Mouse (Mus musculus): ENCODE data around the gene Gm1043.

Gm1043 gene

GRCm38 (mm10) chr5:37242360-37243168 lies 157.4 kb downstream of the Gm1043 start:
- WGBS = 7% methylated on average over 44 of the region's 44 CpGs

- 2% methylated on average over 19 of the region's 19 CpGs for WGBS
These were observed 158.2 kb downstream of the Gm1043 start for GRCm38 (mm10) chr5:37243169-37243886.

GRCm38 (mm10) chr5:37244161-37244560 lies 159.0 kb downstream of the Gm1043 start:
- 4% methylated on average over 13 of the region's 13 CpGs for WGBS

- 14% methylated on average over 9 of the region's 9 CpGs for WGBS
These were observed 159.6 kb downstream of the Gm1043 start for GRCm38 (mm10) chr5:37244666-37245242.

GRCm38 (mm10) chr5:37245651-37246050 lies 160.5 kb downstream of the Gm1043 start:
- WGBS = under 1% methylated on average over 36 of the region's 42 CpGs

GRCm38 (mm10) chr5:37246138-37246910 lies 161.2 kb downstream of the Gm1043 start:
- 2% methylated on average over 37 of the region's 37 CpGs for WGBS

- 43% methylated on average over 4 of the region's 4 CpGs for WGBS
These were observed 162.3 kb downstream of the Gm1043 start for GRCm38 (mm10) chr5:37247456-37247855.

- 53% methylated on average over 3 of the region's 3 CpGs for WGBS
These were observed 163.7 kb downstream of the Gm1043 start for GRCm38 (mm10) chr5:37248870-37249269.

GRCm38 (mm10) chr5:37251596-37251995 lies 166.4 kb downstream of the Gm1043 start:
- 31% methylated on average over 3 of the region's 3 CpGs for WGBS

- 51% methylated on average over 9 of the region's 9 CpGs for WGBS
These were observed 167.1 kb downstream of the Gm1043 start for GRCm38 (mm10) chr5:37252101-37252804.

GRCm38 (mm10) chr5:37254523-37254922 lies 169.4 kb downstream of the Gm1043 start:
- WGBS = 46% methylated on average over 4 of the region's 4 CpGs

- WGBS = 40% methylated on average over 7 of the region's 7 CpGs
These were observed 171.7 kb downstream of the Gm1043 start for GRCm38 (mm10) chr5:37256823-37257222.

GRCm38 (mm10) chr5:37257243-37257642 lies 172.1 kb downstream of the Gm1043 start:
- 31% methylated on average over 5 of the region's 5 CpGs for WGBS

GRCm38 (mm10) chr5:37261734-37262133 lies 176.6 kb downstream of the Gm1043 start:
- WGBS = 34% methylated on average over 5 of the region's 5 CpGs

GRCm38 (mm10) chr5:37263816-37264215 lies 178.6 kb downstream of the Gm1043 start:
- 58% methylated on average over 6 of the region's 6 CpGs for WGBS

All from cerebral cortex, adult 2 months (tissue).